Mouse (Mus musculus) E14TG2a.4 (cell line): Measurements from ENCODE around the gene Exoc6b.

Experiments used
- CTCF ChIP-seq: conservative IDR thresholded peaks from 2 replicates; pipeline ENCODE4 v1.5.1; 2014; ENCODE audit warnings: low read length
- POU5F1 ChIP-seq: IDR thresholded peaks from 2 replicates; pipeline ENCODE4 v1.6.1; 2014; ENCODE audit warnings: low read length, borderline replicate concordance

GRCm38 (mm10) chr6:84916291-84916690, 153.0 kb downstream of the Exoc6b start:
- TF ChIP-seq CTCF (peak; percentile 91), POU5F1 (no peak)
